Mouse (Mus musculus) E14TG2a.4 (cell line): ENCODE measurements at regions not wholly inside any gene's neighbourhood (a gene's known extent, or its start where the extent isn't known, plus 50 kb on each side); places are given as distances from the start of the nearest gene placed in this dataset.

Experiments used
- CTCF ChIP-seq: conservative IDR thresholded peaks from 2 replicates; pipeline ENCODE4 v1.5.1; 2014; ENCODE audit warnings: low read length
- POU5F1 ChIP-seq: IDR thresholded peaks from 2 replicates; pipeline ENCODE4 v1.6.1; 2014; ENCODE audit warnings: low read length, borderline replicate concordance

- no peak for TF ChIP-seq CTCF
- TF ChIP-seq POU5F1 = no peak
Measured at GRCm38 (mm10) chr14:58678126-58678656, 464.5 kb downstream of the 1700129C05Rik start.
